Mouse (Mus musculus) limb, embryonic 14.5 days (tissue): ENCODE data around the gene Hist1h3a. TPM values are rescaled to one million over a fixed set of nuclear protein-coding genes. Genes with fewer than 3 reads are reported as not detected.
"Not testable (repeated sequence)": the region's sequence is repeated elsewhere in the genome, so short reads cannot be mapped to it uniquely, and the experiment has no call there.

Experiments
- ATAC-seq: fragments of 200-750 bp; cut with Nextera tagmentation; 2 replicates; pipeline ENCODE4 v1.8.0; 2017; ENCODE audit warnings: low read depth, moderate number of reproducible peaks, moderate TSS enrichment; ENCODE audit not compliant: low FRiP score
- DNase-seq: peaks from one replicate; pipeline ENCODE4 v3.0.0-alpha.2; 2015; ENCODE audit warnings: low spot score
- H3K27ac ChIP-seq: fragments of 300-500 bp; sonication (generic); replicated peaks from 2 replicates; pipeline ENCODE4 v1.5.1; 2014; ENCODE audit warnings: low read depth, mild to moderate bottlenecking, low read length, moderate library complexity, mixed read lengths
- H3K27me3 ChIP-seq: fragments of 300-500 bp; sonication (generic); 2 replicates; pipeline ENCODE4 v1.6.1; 2014; ENCODE audit warnings: low read length, mixed read lengths; ENCODE audit not compliant: control insufficient read depth, insufficient read depth
- H3K36me3 ChIP-seq: fragments of 300-500 bp; sonication (generic); 2 replicates; pipeline ENCODE4 v1.6.1; 2014; ENCODE audit warnings: mild to moderate bottlenecking, low read length, moderate library complexity, mixed read lengths; ENCODE audit not compliant: control insufficient read depth, insufficient read depth
- H3K4me1 ChIP-seq: fragments of 300-500 bp; sonication (generic); 2 replicates; pipeline ENCODE4 v1.6.1; 2014; ENCODE audit warnings: antibody characterized with exemption, low read length, mixed read lengths; ENCODE audit not compliant: control insufficient read depth, insufficient read depth
- H3K4me2 ChIP-seq: fragments of 300-500 bp; sonication (generic); replicated peaks from 2 replicates; pipeline ENCODE4 v1.6.1; 2014; ENCODE audit warnings: low read depth, mild to moderate bottlenecking, low read length, moderate library complexity; ENCODE audit not compliant: severe bottlenecking
- H3K4me3 ChIP-seq: fragments of 300-500 bp; sonication (generic); replicated peaks from 2 replicates; pipeline ENCODE4 v1.5.1; 2014; ENCODE audit warnings: low read length
- H3K9ac ChIP-seq: fragments of 300-500 bp; sonication (generic); 2 replicates; pipeline ENCODE4 v1.6.1; 2014; ENCODE audit warnings: mild to moderate bottlenecking, low read depth, low read length, moderate library complexity; ENCODE audit not compliant: severe bottlenecking
- H3K9me3 ChIP-seq: fragments of 300-500 bp; sonication (generic); 2 replicates; pipeline ENCODE4 v1.6.1; 2016; ENCODE audit warnings: low read length; ENCODE audit not compliant: control insufficient read depth
- POLR2A ChIP-seq: fragments of 200-500 bp; IDR thresholded peaks from 2 replicates; pipeline ENCODE4 v1.8.0; 2012; ENCODE audit warnings: inconsistent platforms, mild to moderate bottlenecking, moderate library complexity, borderline replicate concordance; ENCODE audit not compliant: insufficient read depth, insufficient read length; ENCODE audit errors: extremely low read depth
- WGBS: fragments of 180-500 bp; shearing (Covaris S2); extraction: QIAGEN DNeasy Blood & Tissue Kit; methylation state at CpG from one replicate; pipeline ENCODE4 v1.1.7; 2014; 5-methylcytosine and 5-hydroxymethylcytosine counted together
- polyA plus RNA-seq, 2 experiments: library from polyadenylated mRNA; depleted of rRNA in 1 of 2; stranded (reverse) in 1 of 2; unstranded in 1 of 2; fragments of >200 nt; fragmentation: Nextera tagmentation in 1 of 2; extraction: Ambion mirVana in 1 of 2; gene quantifications; 2 replicates each; pipeline versions ENCODE4 v1.2.1 to v1.2.3; 2012 to 2014

Gene Hist1h3a
- polyA plus RNA-seq, 2 experiments, result 7.8 to 39.9 TPM

- H3K9me3 ChIP-seq, result no peaks in the 10 kb centered on the region
- H3K4me3 ChIP-seq, result peak overlapping the region; percentile 42
- H3K27ac ChIP-seq, result peak overlapping the region; percentile 93
- H3K27me3 ChIP-seq, result no peaks in the 10 kb centered on the region
- 1% methylated on average over 11 of the region's 11 CpGs for WGBS
- ATAC-seq (no peak), DNase-seq (peak; percentile 53)
- H3K36me3 ChIP-seq, result no peaks in the 10 kb centered on the region
- H3K9ac ChIP-seq, result peak overlapping the region; percentile 61
- H3K4me1 ChIP-seq, result peaks cover 12% of the 10 kb centered on the region; the same call in 1 of the 2 replicates
- no peak for TF ChIP-seq POLR2A
- peak overlapping the region; percentile 55 for H3K4me2 ChIP-seq
Observed at GRCm38 (mm10) chr13:23751478-23751956, 10.7 kb downstream of the Hist1h3a start.

- peak; percentile 78; the same call in 1 of the 2 replicates for TF ChIP-seq POLR2A
- Histone ChIP-seq H3K9ac (peak within 1 kb of the TSS; percentile 61), H3K4me1 (peaks cover 12% of the 10 kb centered on the region; the same call in 1 of the 2 replicates), H3K4me2 (peak within 1 kb of the TSS; percentile 55), H3K4me3 (peak within 1 kb of the TSS; percentile 42), H3K27ac (peak within 1 kb of the TSS; percentile 93)
- not testable (repeated sequence) for H3K36me3 ChIP-seq, H3K27me3 ChIP-seq, H3K9me3 ChIP-seq
- WGBS, result under 1% methylated on average over 25 of the region's 47 CpGs
- DNase-seq (peak; percentile 90), ATAC-seq (peak; percentile 60)
Observed at GRCm38 (mm10) chr13:23750839-23751477, 11.2 kb downstream of the Hist1h3a start, which contains the start of gene Hist1h2ab. Hist1h2ab (plus strand) TSS chr13:23751126.

- H3K9me3 ChIP-seq, result no peaks in the 10 kb centered on the region
- peak overlapping the region; percentile 93 for H3K27ac ChIP-seq
- no peaks in the 10 kb centered on the region for H3K27me3 ChIP-seq
- no peak for TF ChIP-seq POLR2A
- H3K4me2 ChIP-seq, result no peak overlapping the region
- DNase-seq, result no peak
- WGBS, result 88% methylated on average over 5 of the region's 5 CpGs
- H3K9ac ChIP-seq, result no peak overlapping the region
- no peak overlapping the region for H3K4me3 ChIP-seq
- ATAC-seq, result no peak
- H3K4me1 ChIP-seq, result peaks cover 12% of the 10 kb centered on the region; the same call in 1 of the 2 replicates
- no peaks in the 10 kb centered on the region for H3K36me3 ChIP-seq
Observed at GRCm38 (mm10) chr13:23749563-23750121, 12.5 kb downstream of the Hist1h3a start.

GRCm38 (mm10) chr13:23747892-23748288, 14.3 kb downstream of the Hist1h3a start:
- 11% methylated on average over 4 of the region's 4 CpGs for WGBS
- ATAC-seq (no peak), DNase-seq (no peak)
- Histone ChIP-seq H3K4me1 (peaks cover 12% of the 10 kb centered on the region; the same call in 1 of the 2 replicates), H3K4me3 (peak overlapping the region; percentile 42; the same call in 1 of the 2 replicates), H3K4me2 (peak overlapping the region; percentile 54; the same call in 1 of the 2 replicates), H3K9ac (no peak overlapping the region), H3K36me3 (no peaks in the 10 kb centered on the region), H3K9me3 (no peaks in the 10 kb centered on the region), H3K27ac (peak overlapping the region; percentile 96), H3K27me3 (no peaks in the 10 kb centered on the region)
- no peak for TF ChIP-seq POLR2A

- no peaks in the 10 kb centered on the region for H3K36me3 ChIP-seq
Observed at GRCm38 (mm10) chr13:23747081-23747891, 14.9 kb downstream of the Hist1h3a start.

More at GRCm38 (mm10) chr13:23747081-23747891, 14.9 kb downstream of the Hist1h3a start:
- 4% methylated on average over 9 of the region's 13 CpGs for WGBS
- Histone ChIP-seq H3K4me2 (peak overlapping the region; percentile 54), H3K27ac (peak overlapping the region; percentile 96), H3K4me1 (0 out of 2 replicates have a peak, but pooled peaks cover 11% of the 10 kb centered on the region), H3K9me3 (no peaks in the 10 kb centered on the region), H3K9ac (peak overlapping the region; percentile 52), H3K27me3 (no peaks in the 10 kb centered on the region), H3K4me3 (peak overlapping the region; percentile 42)
- ATAC-seq, result 0 out of 2 replicates have a peak, but pooled peaks have one; percentile 0
- 0 out of 2 replicates have a peak, but pooled peaks have one; percentile 12 for TF ChIP-seq POLR2A
- DNase-seq, result peak; percentile 28
